Mouse (Mus musculus) liver, adult 2 months (tissue): Measurements from ENCODE around the gene Bri3bp.

Experiments used
- CTCF ChIP-seq: fragments of 200-500 bp; IDR thresholded peaks from 2 replicates; pipeline ENCODE4 v1.5.1; 2011; ENCODE audit warnings: low read depth, low read length, control low read depth
- POLR2A ChIP-seq: fragments of 200-500 bp; IDR thresholded peaks from 2 replicates; pipeline ENCODE4 v1.6.1; 2011; ENCODE audit warnings: low read length, control low read depth; ENCODE audit not compliant: insufficient read depth; ENCODE audit errors: extremely low read depth

GRCm38 (mm10) chr5:125404903-125405545 lies 36.3 kb upstream of the Bri3bp start:
- TF ChIP-seq CTCF (no peak), POLR2A (no peak)
